Mouse (Mus musculus) fibroblast of lung, adult 2 months (primary cell): ENCODE measurements around the gene Tbc1d22a.

Experiments
- DNase-seq: peaks from one replicate; pipeline ENCODE4 v3.0.0-alpha.2; 2011; ENCODE audit warnings: low read depth

The Tbc1d22a gene

GRCm38 (mm10) chr15:86280137-86280536, 65.9 kb downstream of the Tbc1d22a start:
- no peak for DNase-seq

GRCm38 (mm10) chr15:86283238-86283637, 69.0 kb downstream of the Tbc1d22a start:
- DNase-seq, result no peak

GRCm38 (mm10) chr15:86285296-86285695, 71.0 kb downstream of the Tbc1d22a start:
- no peak for DNase-seq

- no peak for DNase-seq
Observed at GRCm38 (mm10) chr15:86290074-86290473, 75.8 kb downstream of the Tbc1d22a start.

GRCm38 (mm10) chr15:86292288-86292687, 78.0 kb downstream of the Tbc1d22a start:
- DNase-seq, result no peak

- no peak for DNase-seq
Observed at GRCm38 (mm10) chr15:86294426-86294825, 80.2 kb downstream of the Tbc1d22a start.

- DNase-seq, result no peak
Observed at GRCm38 (mm10) chr15:86295722-86296288, 81.5 kb downstream of the Tbc1d22a start.

GRCm38 (mm10) chr15:86297281-86297680, 83.0 kb downstream of the Tbc1d22a start:
- no peak for DNase-seq

GRCm38 (mm10) chr15:86303876-86304275, 89.6 kb downstream of the Tbc1d22a start:
- DNase-seq, result no peak

GRCm38 (mm10) chr15:86304861-86305260, 90.6 kb downstream of the Tbc1d22a start:
- no peak for DNase-seq

GRCm38 (mm10) chr15:86305290-86305689, 91.0 kb downstream of the Tbc1d22a start:
- DNase-seq, result no peak

GRCm38 (mm10) chr15:86309213-86309829, 95.1 kb downstream of the Tbc1d22a start:
- no peak for DNase-seq

- DNase-seq, result no peak
Observed at GRCm38 (mm10) chr15:86320803-86321510, 106.7 kb downstream of the Tbc1d22a start.

GRCm38 (mm10) chr15:86326341-86326740, 112.1 kb downstream of the Tbc1d22a start:
- no peak for DNase-seq

GRCm38 (mm10) chr15:86329911-86330310, 115.7 kb downstream of the Tbc1d22a start:
- DNase-seq, result no peak

- no peak for DNase-seq
Observed at GRCm38 (mm10) chr15:86330454-86330853, 116.2 kb downstream of the Tbc1d22a start.

GRCm38 (mm10) chr15:86331501-86332245, 117.4 kb downstream of the Tbc1d22a start:
- DNase-seq, result no peak

GRCm38 (mm10) chr15:86333176-86333575, 118.9 kb downstream of the Tbc1d22a start:
- no peak for DNase-seq

GRCm38 (mm10) chr15:86333606-86334005, 119.3 kb downstream of the Tbc1d22a start:
- no peak for DNase-seq

- DNase-seq, result no peak
Observed at GRCm38 (mm10) chr15:86334276-86334675, 120.0 kb downstream of the Tbc1d22a start.

- no peak for DNase-seq
Observed at GRCm38 (mm10) chr15:86334745-86335144, 120.5 kb downstream of the Tbc1d22a start.

- no peak for DNase-seq
Observed at GRCm38 (mm10) chr15:86335781-86336180, 121.5 kb downstream of the Tbc1d22a start.

- no peak for DNase-seq
Observed at GRCm38 (mm10) chr15:86337726-86338125, 123.5 kb downstream of the Tbc1d22a start.
